Mouse (Mus musculus) adrenal gland, adult (tissue): Measurements from ENCODE around the gene Ntn4.
A peak's percentile ranks its signal among the peaks of the same experiment; 100 is the strongest.

ENCODE experiments used
- DNase-seq, 2 experiments: peaks; one replicate each; pipeline ENCODE4 v3.0.0; 2022 to 2023; ENCODE audit warnings: low spot score in 1 of 2; ENCODE audit not compliant: inconsistent age in 2 of 2

Gene Ntn4

GRCm38 (mm10) chr10:93640521-93640952 lies at the start of gene Ntn4:
TSS of gene Ntn4 (plus strand) at chr10:93640681.
- no peak for DNase-seq

- peak; percentile 28 to 53 for DNase-seq
Measured at GRCm38 (mm10) chr10:93592456-93592855, 48.0 kb upstream of the Ntn4 start.

GRCm38 (mm10) chr10:93594022-93594482 lies 46.4 kb upstream of the Ntn4 start:
- DNase-seq: peak; percentile 85 to 95

- DNase-seq: peak; percentile 82 to 85
Measured at GRCm38 (mm10) chr10:93595831-93596230, 44.6 kb upstream of the Ntn4 start.

GRCm38 (mm10) chr10:93596641-93597040 lies 43.8 kb upstream of the Ntn4 start:
- no peak for DNase-seq

- no peak for DNase-seq
Measured at GRCm38 (mm10) chr10:93602309-93602708, 38.2 kb upstream of the Ntn4 start.

- DNase-seq: no peak
Measured at GRCm38 (mm10) chr10:93603256-93603655, 37.2 kb upstream of the Ntn4 start.

GRCm38 (mm10) chr10:93606326-93606725 lies 34.2 kb upstream of the Ntn4 start:
- DNase-seq: no peak

GRCm38 (mm10) chr10:93608051-93608450 lies 32.4 kb upstream of the Ntn4 start:
- DNase-seq: no peak

GRCm38 (mm10) chr10:93609236-93609635 lies 31.2 kb upstream of the Ntn4 start:
- DNase-seq: no peak

GRCm38 (mm10) chr10:93610896-93611295 lies 29.6 kb upstream of the Ntn4 start:
- DNase-seq: no peak

- DNase-seq: peak; percentile 35 to 70
Measured at GRCm38 (mm10) chr10:93611419-93612007, 29.0 kb upstream of the Ntn4 start.

- DNase-seq: no peak
Measured at GRCm38 (mm10) chr10:93614850-93615249, 25.6 kb upstream of the Ntn4 start.

- DNase-seq: peak in 1 of 2 experiments; percentile 38
Measured at GRCm38 (mm10) chr10:93620438-93621179, 19.9 kb upstream of the Ntn4 start.

- DNase-seq: no peak
Measured at GRCm38 (mm10) chr10:93623725-93624124, 16.8 kb upstream of the Ntn4 start.

GRCm38 (mm10) chr10:93624151-93624550 lies 16.3 kb upstream of the Ntn4 start:
- DNase-seq: no peak

- DNase-seq: no peak
Measured at GRCm38 (mm10) chr10:93630310-93630709, 10.2 kb upstream of the Ntn4 start.

GRCm38 (mm10) chr10:93632086-93632485 lies 8.4 kb upstream of the Ntn4 start:
- DNase-seq: no peak

- no peak for DNase-seq
Measured at GRCm38 (mm10) chr10:93633563-93633962, 6.9 kb upstream of the Ntn4 start.

GRCm38 (mm10) chr10:93633971-93634370 lies 6.5 kb upstream of the Ntn4 start:
- no peak for DNase-seq

GRCm38 (mm10) chr10:93635941-93636340 lies 4.5 kb upstream of the Ntn4 start:
- no peak for DNase-seq
